Mouse (Mus musculus) erythroblast, embryonic 14.5 days (primary cell): Measurements from ENCODE around the gene Sobp.

ENCODE experiments used
- GATA1 ChIP-seq: IDR thresholded peaks from 2 replicates; pipeline ENCODE4 v1.6.1; 2012; ENCODE audit warnings: low read length, inconsistent platforms, mixed read lengths
- TAL1 ChIP-seq: IDR thresholded peaks from 3 replicates; pipeline ENCODE4 v1.6.1; 2012; ENCODE audit warnings: low read length, inconsistent platforms, mixed read lengths

DNA sequence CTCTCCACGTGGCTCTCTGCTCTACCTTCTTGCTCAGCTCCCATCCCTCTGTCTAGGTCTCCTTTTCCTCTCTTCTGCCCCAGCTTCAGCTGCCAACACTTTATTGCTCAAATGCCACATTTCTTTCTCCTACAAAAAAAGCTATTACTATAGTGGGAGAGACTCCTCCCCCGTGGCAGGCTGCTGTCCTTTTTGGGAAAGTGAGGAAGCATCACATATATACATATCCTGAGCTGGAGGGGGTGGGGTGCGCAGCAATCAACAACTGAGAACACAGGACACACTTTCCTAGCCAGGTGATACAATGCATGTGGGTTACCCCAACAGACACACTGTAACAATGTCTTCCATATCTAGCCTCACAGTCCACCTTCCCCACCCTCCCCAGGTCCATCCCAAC, 196.0 kb downstream of the Sobp start:
- TF ChIP-seq TAL1 (no peak), GATA1 (no peak)
